Mouse (Mus musculus): ENCODE results near the gene Glce. TPM values are rescaled to one million over a fixed set of nuclear protein-coding genes. Genes with fewer than 3 reads are reported as not detected.

Gene Glce
- polyA plus RNA-seq, 2 experiments from 2014 or later = 7.4 to 8.2 TPM

GRCm38 (mm10) chr9:62121551-62122447 is 656 bp downstream of the Glce start:
- ATAC-seq = no peak

- ATAC-seq = no peak
These were observed 3.7 kb downstream of the Glce start for GRCm38 (mm10) chr9:62118754-62119153.

- ATAC-seq = no peak
These were observed 6.6 kb downstream of the Glce start for GRCm38 (mm10) chr9:62115826-62116225.

GRCm38 (mm10) chr9:62096603-62097002 is 25.9 kb downstream of the Glce start:
- ATAC-seq = no peak

- no peak for ATAC-seq
These were observed 30.9 kb downstream of the Glce start for GRCm38 (mm10) chr9:62091604-62092003.

GRCm38 (mm10) chr9:62085548-62085947 is 36.9 kb downstream of the Glce start:
- ATAC-seq = no peak

- ATAC-seq = no peak
These were observed 37.6 kb downstream of the Glce start for GRCm38 (mm10) chr9:62084896-62085295.

- ATAC-seq = no peak
These were observed 39.5 kb downstream of the Glce start for GRCm38 (mm10) chr9:62082986-62083385.

- no peak for ATAC-seq
These were observed 40.9 kb downstream of the Glce start for GRCm38 (mm10) chr9:62081542-62081941.

GRCm38 (mm10) chr9:62080028-62080760 is 42.3 kb downstream of the Glce start:
- no peak for ATAC-seq

GRCm38 (mm10) chr9:62062234-62062633 is 60.2 kb downstream of the Glce start:
- no peak for ATAC-seq

- ATAC-seq = no peak
These were observed 62.0 kb downstream of the Glce start for GRCm38 (mm10) chr9:62060431-62060830.

GRCm38 (mm10) chr9:62059941-62060340 is 62.5 kb downstream of the Glce start:
- no peak for ATAC-seq

- no peak for ATAC-seq
These were observed 64.5 kb downstream of the Glce start for GRCm38 (mm10) chr9:62057881-62058506.

GRCm38 (mm10) chr9:62056206-62056605 is 66.2 kb downstream of the Glce start:
- ATAC-seq = no peak

GRCm38 (mm10) chr9:62050801-62051200 is 71.7 kb downstream of the Glce start:
- ATAC-seq = no peak

- no peak for ATAC-seq
These were observed 73.3 kb downstream of the Glce start for GRCm38 (mm10) chr9:62049166-62049565.

- ATAC-seq = no peak
These were observed 80.3 kb downstream of the Glce start for GRCm38 (mm10) chr9:62042167-62042566.

GRCm38 (mm10) chr9:62040008-62040608 is 82.3 kb downstream of the Glce start:
- peak; percentile 60 for ATAC-seq

- ATAC-seq = no peak
These were observed 86.6 kb downstream of the Glce start for GRCm38 (mm10) chr9:62035806-62036205.

GRCm38 (mm10) chr9:62032206-62032605 is 90.2 kb downstream of the Glce start:
- no peak for ATAC-seq

GRCm38 (mm10) chr9:62028072-62028471 is 94.4 kb downstream of the Glce start:
- ATAC-seq = no peak

- no peak for ATAC-seq
These were observed 95.9 kb downstream of the Glce start, which contains the start of gene Paqr5 for GRCm38 (mm10) chr9:62026600-62026999. TSS of gene Paqr5 (minus strand) at chr9:62026856.

Measured in CD4-positive, CD25-positive, alpha-beta regulatory T cell, adult 4 months (primary cell).